Mouse (Mus musculus): ENCODE data around the gene Gm17783.
"Not testable (repeated sequence)": the region's sequence is repeated elsewhere in the genome, so short reads cannot be mapped to it uniquely, and the experiment has no call there.

The Gm17783 gene

GRCm38 (mm10) chr16:45531950-45532349 lies at the start of gene Gm17783:
Gene Gm17783, minus strand, starts transcription at chr16:45532050.
- DNase-seq (ENCODE audit: low spot score), result no peak

GRCm38 (mm10) chr16:45579883-45580282 lies 48.0 kb upstream of the Gm17783 start:
- no peak for DNase-seq (ENCODE audit: low spot score)

- no peak for DNase-seq (ENCODE audit: low spot score)
Measured at GRCm38 (mm10) chr16:45572307-45572706, 40.5 kb upstream of the Gm17783 start.

- no peak for DNase-seq (ENCODE audit: low spot score)
Measured at GRCm38 (mm10) chr16:45561747-45562146, 29.9 kb upstream of the Gm17783 start.

GRCm38 (mm10) chr16:45551579-45551978 lies 19.7 kb upstream of the Gm17783 start:
- no peak for DNase-seq (ENCODE audit: low spot score)

- no peak for DNase-seq (ENCODE audit: low spot score)
Measured at GRCm38 (mm10) chr16:45547982-45548381, 16.1 kb upstream of the Gm17783 start.

GRCm38 (mm10) chr16:45544341-45544740 lies 12.5 kb upstream of the Gm17783 start:
- DNase-seq (ENCODE audit: low spot score), result no peak

GRCm38 (mm10) chr16:45542108-45542507 lies 10.3 kb upstream of the Gm17783 start:
- DNase-seq (ENCODE audit: low spot score), result no peak

- DNase-seq (ENCODE audit: low spot score), result not testable (repeated sequence)
Measured at GRCm38 (mm10) chr16:45538342-45538741, 6.5 kb upstream of the Gm17783 start.

GRCm38 (mm10) chr16:45535009-45535408 lies 3.2 kb upstream of the Gm17783 start, which contains the start of gene Slc9c1:
Gene Slc9c1, plus strand, starts transcription at chr16:45535309.
- no peak for DNase-seq (ENCODE audit: low spot score)

GRCm38 (mm10) chr16:45525551-45525950 lies 6.3 kb downstream of the Gm17783 start:
- no peak for DNase-seq (ENCODE audit: low spot score)

- DNase-seq (ENCODE audit: low spot score), result no peak
Measured at GRCm38 (mm10) chr16:45495326-45495725, 36.5 kb downstream of the Gm17783 start.

GRCm38 (mm10) chr16:45492927-45493326 lies 38.9 kb downstream of the Gm17783 start, which contains the start of gene Gm609:
Gene Gm609, minus strand, starts transcription at chr16:45492969.
- DNase-seq (ENCODE audit: low spot score), result no peak

GRCm38 (mm10) chr16:45476991-45477390 lies 54.9 kb downstream of the Gm17783 start:
- DNase-seq (ENCODE audit: low spot score), result no peak

GRCm38 (mm10) chr16:45471836-45472235 lies 60.0 kb downstream of the Gm17783 start:
- DNase-seq (ENCODE audit: low spot score), result peak; percentile 11

Measured in ovary, postnatal 36 days (tissue).